Mouse (Mus musculus) kidney, adult 2 months (tissue): ENCODE measurements at regions not wholly inside any gene's neighbourhood (a gene's known extent, or its start where the extent isn't known, plus 50 kb on each side); places are given as distances from the start of the nearest gene placed in this dataset.

Experiments
- CTCF ChIP-seq: fragments of 200-500 bp; conservative IDR thresholded peaks from 2 replicates; pipeline ENCODE4 v1.5.1; 2011; ENCODE audit warnings: low read depth, mild to moderate bottlenecking, control low read depth, low read length, moderate library complexity, mixed read lengths; ENCODE audit not compliant: insufficient read depth, insufficient read length
- POLR2A ChIP-seq: fragments of 200-500 bp; IDR thresholded peaks from one replicate; pipeline ENCODE4 v1.6.1; 2011; ENCODE audit warnings: low read depth, low read length, control low read depth

DNA sequence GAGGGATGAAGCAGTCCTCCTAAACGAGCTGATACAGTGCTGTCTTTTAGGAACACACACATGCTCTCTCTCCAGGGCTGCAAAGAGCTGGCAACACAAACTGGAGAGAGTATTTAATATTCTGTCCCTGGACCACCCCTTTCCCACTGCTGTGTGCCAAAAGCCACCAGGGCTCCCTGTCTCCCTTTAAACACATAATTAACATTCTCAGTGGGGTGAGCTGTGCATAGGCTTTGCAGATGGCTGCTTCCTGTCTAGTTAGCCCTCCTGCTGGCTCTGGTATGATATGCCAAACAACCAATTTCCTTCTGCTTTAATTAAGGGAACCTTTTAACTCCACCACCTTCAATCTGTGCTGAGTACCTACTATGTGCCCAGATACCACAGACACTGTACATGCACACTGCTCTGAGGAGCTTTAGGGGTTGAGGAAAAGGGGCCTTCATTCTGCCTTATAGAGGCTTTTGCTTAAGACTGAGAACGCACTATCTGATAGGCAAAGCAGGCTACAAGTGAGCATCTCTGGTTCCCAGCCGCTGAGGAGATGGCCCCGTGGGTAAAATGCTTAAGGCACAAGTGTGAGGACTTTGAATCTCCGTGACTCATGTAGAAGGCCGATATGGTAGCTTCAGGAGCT, 222.9 kb upstream of the Lmcd1 start:
- TF ChIP-seq CTCF (no peak), POLR2A (no peak)
